27 mouse cellular contexts compared by ENCODE assay signal in the genomic region with DNA sequence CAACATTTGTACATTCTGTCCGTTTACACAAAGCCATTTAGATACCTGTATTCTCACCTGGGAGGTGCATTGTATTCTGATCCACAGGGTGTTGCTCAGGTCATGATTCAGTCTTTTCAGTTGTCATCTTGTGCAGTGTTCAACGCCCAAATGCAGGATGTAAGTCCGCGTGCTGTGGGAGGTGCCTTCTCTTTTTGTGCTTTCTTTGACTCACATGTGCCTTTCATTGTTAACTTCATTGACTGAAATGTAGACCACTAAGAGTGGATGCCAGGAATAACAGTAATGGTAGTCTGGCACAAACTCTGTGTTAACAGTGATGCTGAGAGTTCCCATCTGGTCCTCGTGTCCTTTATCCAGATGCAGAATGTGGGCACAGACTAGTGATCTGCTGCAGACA.
"Had no signal": no experiment of that assay in that cellular context is flagged by ENCODE, and none has a peak within 500 bp of the region (broad histone marks: within the 10 kb centered on the region; RNA-seq: fewer than 3 reads in every experiment).

No protein-coding gene starts in this region.

- H3K27me3 ChIP-seq: heart, embryonic 13.5 days; heart, embryonic 15.5 days; hindbrain, embryonic 12.5 days; intestine, embryonic 15.5 days; limb, embryonic 12.5 days; liver, embryonic 13.5 days had no signal

- H3K36me3 ChIP-seq: hindbrain, embryonic 12.5 days had no signal

- H3K9me3 ChIP-seq: heart, embryonic 13.5 days; heart, embryonic 15.5 days; hindbrain, embryonic 10.5 days; hindbrain, embryonic 12.5 days; intestine, embryonic 15.5 days; limb, embryonic 10.5 days; limb, embryonic 12.5 days; liver, embryonic 13.5 days had no signal

- H3K4me1 ChIP-seq: heart, embryonic 13.5 days; heart, embryonic 15.5 days; intestine, embryonic 15.5 days; limb, embryonic 10.5 days; limb, embryonic 12.5 days; liver, embryonic 13.5 days had no signal

- ATAC-seq: hindbrain, embryonic 16.5 days; inflammation-experienced regulatory T-cells, adult 6 months; intestine, embryonic 15.5 days; intestine, postnatal 0 days had no signal

- H3K4me2 ChIP-seq: heart, embryonic 11.5 days; heart, embryonic 13.5 days; heart, embryonic 15.5 days; hindbrain, embryonic 12.5 days; hindbrain, embryonic 14.5 days; intestine, embryonic 15.5 days; limb, embryonic 12.5 days; liver, embryonic 11.5 days; liver, embryonic 13.5 days had no signal

- H3K27ac ChIP-seq: gastrocnemius, adult 2 months; heart, adult 2 months; heart, embryonic 13.5 days; heart, embryonic 15.5 days; hindbrain, embryonic 10.5 days; hindbrain, embryonic 12.5 days; hindbrain, embryonic 14.5 days; intestine, embryonic 15.5 days; left cerebral cortex, adult 2 months; limb, embryonic 10.5 days; limb, embryonic 12.5 days; liver, embryonic 13.5 days had no signal

- H3K9ac ChIP-seq: heart, embryonic 13.5 days; heart, embryonic 15.5 days; hindbrain, embryonic 12.5 days; hindbrain, embryonic 14.5 days; intestine, embryonic 15.5 days; limb, embryonic 12.5 days; liver, embryonic 13.5 days had no signal

- H3K4me3 ChIP-seq: gastrocnemius, adult 2 months; heart, adult 2 months; heart, embryonic 13.5 days; heart, embryonic 15.5 days; hindbrain, embryonic 10.5 days; hindbrain, embryonic 12.5 days; intestine, embryonic 15.5 days; left cerebral cortex, adult 2 months; limb, embryonic 10.5 days; limb, embryonic 12.5 days; liver, embryonic 13.5 days had no signal

- DNase-seq: gastrocnemius, adult 2 months; gastrocnemius, postnatal 10 days; gastrocnemius, postnatal 25 days; heart, adult 2 months; heart, postnatal 14 days; heart, postnatal 4 days; kidney, adult 18-20 months; kidney, adult 8-10 months; kidney, postnatal 10 days; kidney, postnatal 25 days; kidney, postnatal 4 days; liver; liver, embryonic 13.5 days had no signal
